ENCODE assay signal across 14 mouse cellular contexts in genomic region chr7:88214713-88215198, GRCm38 (mm10).
DNase-seq lines count a peak whose midpoint lies in the region; ATAC-seq and TF ChIP-seq lines count a peak whose summit lies in the region.
"Had no signal": no experiment of that assay in that cellular context is flagged by ENCODE, and none has a peak within 500 bp of the region (broad histone marks: within the 10 kb centered on the region; RNA-seq: fewer than 3 reads in every experiment).

No protein-coding gene starts in this region.

- no peaks in the 10 kb centered on the region for H3K4me1 ChIP-seq in kidney, postnatal 0 days (replicated peaks; ENCODE audit: insufficient read depth, low read length)
- H3K4me1 ChIP-seq in midbrain, embryonic 11.5 days (ENCODE audit: control insufficient read depth, insufficient read depth, low read length): no peaks in the 10 kb centered on the region
- H3K4me1 ChIP-seq in midbrain, embryonic 13.5 days (replicated peaks): no peaks in the 10 kb centered on the region
- H3K4me1 ChIP-seq in embryonic facial prominence, embryonic 15.5 days: peaks cover 10% of the 10 kb centered on the region; the same call in 1 of the 2 replicates
- no peaks in the 10 kb centered on the region for H3K4me1 ChIP-seq in forebrain, embryonic 10.5 days
- H3K4me1 ChIP-seq: forebrain, embryonic 12.5 days; limb, embryonic 12.5 days; midbrain, embryonic 12.5 days had no signal

- H3K4me2 ChIP-seq in kidney, postnatal 0 days (ENCODE audit: low read length): no peak overlapping the region
- no peak overlapping the region for H3K4me2 ChIP-seq in midbrain, embryonic 11.5 days
- H3K4me2 ChIP-seq in midbrain, embryonic 13.5 days (replicated peaks): no peak overlapping the region
- no peak overlapping the region for H3K4me2 ChIP-seq in embryonic facial prominence, embryonic 15.5 days (replicated peaks)
- peak overlapping the region; percentile 5 for H3K4me2 ChIP-seq in myocyte (ENCODE audit: low read depth)
- H3K4me2 ChIP-seq: forebrain, embryonic 12.5 days; limb, embryonic 12.5 days; midbrain, embryonic 12.5 days had no signal

- H3K36me3 ChIP-seq in kidney, postnatal 0 days (ENCODE audit: insufficient read depth, low read length): no peaks in the 10 kb centered on the region
- no peaks in the 10 kb centered on the region for H3K36me3 ChIP-seq in midbrain, embryonic 11.5 days (ENCODE audit: control insufficient read depth, insufficient read depth, low read length)
- H3K36me3 ChIP-seq in midbrain, embryonic 13.5 days: no peaks in the 10 kb centered on the region
- H3K36me3 ChIP-seq in embryonic facial prominence, embryonic 15.5 days: no peaks in the 10 kb centered on the region
- H3K36me3 ChIP-seq in myocyte (ENCODE audit: control insufficient read depth, insufficient read depth): no peaks in the 10 kb centered on the region
- no peaks in the 10 kb centered on the region for H3K36me3 ChIP-seq in forebrain, embryonic 10.5 days (replicated peaks)
- H3K36me3 ChIP-seq: forebrain, embryonic 12.5 days; limb, embryonic 12.5 days; midbrain, embryonic 12.5 days had no signal

- no peak overlapping the region for H3K9ac ChIP-seq in kidney, postnatal 0 days (ENCODE audit: low read depth, low read length)
- no peak overlapping the region for H3K9ac ChIP-seq in midbrain, embryonic 11.5 days (ENCODE audit: low read length)
- no peak overlapping the region for H3K9ac ChIP-seq in midbrain, embryonic 13.5 days (replicated peaks)
- H3K9ac ChIP-seq in embryonic facial prominence, embryonic 15.5 days: no peak overlapping the region
- H3K9ac ChIP-seq: forebrain, embryonic 12.5 days; limb, embryonic 12.5 days; liver, postnatal 0 days; midbrain, embryonic 12.5 days had no signal

- H3K9me3 ChIP-seq in kidney, postnatal 0 days (replicated peaks; ENCODE audit: low read length): no peaks in the 10 kb centered on the region
- H3K9me3 ChIP-seq in midbrain, embryonic 11.5 days (ENCODE audit: control insufficient read depth, low read length): no peaks in the 10 kb centered on the region
- no peaks in the 10 kb centered on the region for H3K9me3 ChIP-seq in midbrain, embryonic 13.5 days
- no peaks in the 10 kb centered on the region for H3K9me3 ChIP-seq in embryonic facial prominence, embryonic 15.5 days (replicated peaks)
- H3K9me3 ChIP-seq in forebrain, embryonic 10.5 days: peaks cover 5% of the 10 kb centered on the region
- H3K9me3 ChIP-seq: forebrain, embryonic 12.5 days; limb, embryonic 12.5 days; midbrain, embryonic 12.5 days had no signal

- no peak for TF ChIP-seq CTCF in kidney, postnatal 0 days (IDR thresholded peaks at IDR 0.05; ENCODE audit: low read depth)

- H3K79me2 ChIP-seq in myocyte (ENCODE audit: control insufficient read depth, insufficient read depth): no peaks in the 10 kb centered on the region

- TF ChIP-seq POLR2A in myocyte (IDR thresholded peaks at IDR 0.05; ENCODE audit: insufficient read length, low read depth): no peak

- no peak overlapping the region for H3K27ac ChIP-seq in kidney, postnatal 0 days
- no peak overlapping the region for H3K27ac ChIP-seq in midbrain, embryonic 11.5 days (ENCODE audit: low read depth, low read length)
- H3K27ac ChIP-seq in midbrain, embryonic 13.5 days: no peak overlapping the region
- peak overlapping the region; percentile 55 for H3K27ac ChIP-seq in embryonic facial prominence, embryonic 15.5 days (replicated peaks)
- no peak overlapping the region for H3K27ac ChIP-seq in forebrain, embryonic 10.5 days
- H3K27ac ChIP-seq: forebrain, embryonic 12.5 days; limb, embryonic 12.5 days; midbrain, embryonic 12.5 days had no signal

- DNase-seq in kidney, postnatal 0 days (ENCODE audit: low spot score): peak; percentile 78
- DNase-seq in kidney, adult 18-20 months: no peak
- DNase-seq in midbrain, embryonic 11.5 days (ENCODE audit: low spot score, missing footprints): peak; percentile 21
- no peak for DNase-seq in forebrain, embryonic 10.5 days (ENCODE audit: extremely low spot score, low spot score)
- DNase-seq: adrenal gland, postnatal 25 days; cerebellum, postnatal 14 days; heart, adult 11 months; liver, postnatal 0 days had no signal

- H3K4me3 ChIP-seq in kidney, postnatal 0 days (replicated peaks; ENCODE audit: low read depth, low read length): no peak overlapping the region
- no peak overlapping the region for H3K4me3 ChIP-seq in midbrain, embryonic 11.5 days (ENCODE audit: low read depth, low read length)
- no peak overlapping the region for H3K4me3 ChIP-seq in midbrain, embryonic 13.5 days (replicated peaks)
- H3K4me3 ChIP-seq in embryonic facial prominence, embryonic 15.5 days (replicated peaks): no peak overlapping the region
- no peak overlapping the region for H3K4me3 ChIP-seq in myocyte
- no peak overlapping the region for H3K4me3 ChIP-seq in forebrain, embryonic 10.5 days
- H3K4me3 ChIP-seq: forebrain, embryonic 12.5 days; limb, embryonic 12.5 days; midbrain, embryonic 12.5 days had no signal

- peak; percentile 63 for ATAC-seq in kidney, postnatal 0 days (replicated peaks; ENCODE audit: low FRiP score, low read depth)
- ATAC-seq in midbrain, embryonic 11.5 days (ENCODE audit: low FRiP score): no peak
- ATAC-seq in midbrain, embryonic 13.5 days: no peak
- ATAC-seq in embryonic facial prominence, embryonic 15.5 days (ENCODE audit: insufficient number of reproducible peaks, low FRiP score, low TSS enrichment, low read depth): peak; percentile 51; the same call in 1 of the 2 replicates
- ATAC-seq: liver, postnatal 0 days had no signal

- 23% methylated on average over 2 of the region's 2 CpGs for WGBS in kidney, postnatal 0 days
- WGBS in midbrain, embryonic 11.5 days: 68% methylated on average over 2 of the region's 2 CpGs
- WGBS in midbrain, embryonic 13.5 days: 81% methylated on average over 2 of the region's 2 CpGs
- WGBS in embryonic facial prominence, embryonic 15.5 days: 19% methylated on average over 2 of the region's 2 CpGs
- 70% methylated on average over 2 of the region's 2 CpGs for WGBS in forebrain, embryonic 10.5 days

- no peak overlapping the region for H3ac ChIP-seq in myocyte (ENCODE audit: control insufficient read depth, insufficient read length)

- H3K27me3 ChIP-seq in kidney, postnatal 0 days (ENCODE audit: insufficient read depth, low read length): no peaks in the 10 kb centered on the region
- no peaks in the 10 kb centered on the region for H3K27me3 ChIP-seq in midbrain, embryonic 11.5 days (ENCODE audit: control insufficient read depth, insufficient read depth, low read length)
- no peaks in the 10 kb centered on the region for H3K27me3 ChIP-seq in midbrain, embryonic 13.5 days
- H3K27me3 ChIP-seq in embryonic facial prominence, embryonic 15.5 days: no peaks in the 10 kb centered on the region
- no peaks in the 10 kb centered on the region for H3K27me3 ChIP-seq in myocyte (ENCODE audit: control insufficient read depth, insufficient read depth, insufficient read length)
- H3K27me3 ChIP-seq in forebrain, embryonic 10.5 days (ENCODE audit: poor library complexity, severe bottlenecking): no peaks in the 10 kb centered on the region
- H3K27me3 ChIP-seq: forebrain, embryonic 12.5 days; limb, embryonic 12.5 days; midbrain, embryonic 12.5 days had no signal

TF ChIP-seq in myocyte, 11 proteins besides CTCF, POLR2A, EP300 and RAD21:
- TF ChIP-seq USF1 (IDR thresholded peaks at IDR 0.05; ENCODE audit: low read depth): no peak
- no peak for TF ChIP-seq POLR2AphosphoS2 (IDR thresholded peaks at IDR 0.05; ENCODE audit: insufficient read length, low read depth)
- no peak for TF ChIP-seq REST (IDR thresholded peaks at IDR 0.05; ENCODE audit: insufficient read depth, insufficient read length)
- TF ChIP-seq CEBPB (IDR thresholded peaks at IDR 0.05; ENCODE audit: insufficient read depth, poor library complexity, severe bottlenecking): no peak
- TF ChIP-seq TCF12 (IDR thresholded peaks at IDR 0.05; ENCODE audit: insufficient read depth, poor library complexity, severe bottlenecking): no peak
- TF ChIP-seq MYOG (IDR thresholded peaks at IDR 0.05; ENCODE audit: control insufficient read depth in 1 of 3, insufficient read depth in 1 of 3, insufficient read length in 2 of 3, low read depth in 2 of 3): no peak
- TF ChIP-seq TCF3 (IDR thresholded peaks at IDR 0.05; ENCODE audit: insufficient read length, low read depth): no peak
- TF ChIP-seq MYOD1 (IDR thresholded peaks at IDR 0.05; ENCODE audit: control insufficient read depth in 1 of 3, insufficient read length in 2 of 3, low read depth in 2 of 3): no peak
- TF ChIP-seq E2F4 (IDR thresholded peaks at IDR 0.05; ENCODE audit: insufficient read depth): no peak
- TF ChIP-seq SRF (IDR thresholded peaks at IDR 0.05; ENCODE audit: control insufficient read depth, insufficient read length, low read depth): no peak
- no peak for TF ChIP-seq MAX (IDR thresholded peaks at IDR 0.05; ENCODE audit: low read depth)

Comparison
In these comparisons a context has a peak if more than half of its experiments do, and no peak if none do; other contexts are left out.
1. DNase-seq: peak in kidney, postnatal 0 days (single experiment) and midbrain, embryonic 11.5 days (single experiment); none in kidney, adult 18-20 months (single experiment) and forebrain, embryonic 10.5 days (single experiment).
2. ATAC-seq: peak in kidney, postnatal 0 days (single experiment) and embryonic facial prominence, embryonic 15.5 days (single experiment); none in midbrain, embryonic 11.5 days (single experiment) and midbrain, embryonic 13.5 days (single experiment).